Mouse (Mus musculus) MEL (cell line): ENCODE measurements around the gene Tmem251. TPM values are rescaled to one million over a fixed set of nuclear protein-coding genes. Genes with fewer than 3 reads are reported as not detected.

ENCODE experiments used
- DNase-seq: peaks from one replicate; pipeline ENCODE4 v3.0.0; 2011; ENCODE audit warnings: low read depth, low spot score
- H3K27ac ChIP-seq: 2 replicates; pipeline ENCODE4 v1.5.1; 2012; ENCODE audit warnings: low read depth, mild to moderate bottlenecking, control low read depth, low read length, moderate library complexity; ENCODE audit not compliant: control insufficient read depth
- H3K27me3 ChIP-seq, 2 experiments: fragments of 150-350 bp in 1 of 2; sonication (generic) in 1 of 2; 2 replicates each; pipeline ENCODE4 v1.6.1; 2012; ENCODE audit warnings: low read length in 2 of 2, mild to moderate bottlenecking in 2 of 2, improper control_type of control experiment in 1 of 2, moderate library complexity in 1 of 2; ENCODE audit not compliant: insufficient read depth in 2 of 2, control insufficient read depth in 1 of 2
- H3K36me3 ChIP-seq, 2 experiments: 2 replicates each; pipeline ENCODE4 v1.6.1; 2012 to 2014; ENCODE audit warnings: low read length in 2 of 2, improper control_type of control experiment in 1 of 2, inconsistent platforms in 1 of 2, mild to moderate bottlenecking in 1 of 2; ENCODE audit not compliant: insufficient read depth in 2 of 2, control insufficient read depth in 1 of 2
- H3K4me1 ChIP-seq, 2 experiments: fragments of 150-350 bp in 1 of 2; sonication (generic) in 1 of 2; 2 replicates each; pipeline ENCODE4 v1.6.1; 2012; ENCODE audit warnings: low read length in 2 of 2, improper control_type of control experiment in 1 of 2, mild to moderate bottlenecking in 1 of 2; ENCODE audit not compliant: insufficient read depth in 2 of 2, control insufficient read depth in 1 of 2
- H3K4me3 ChIP-seq, 2 experiments: fragments of 150-350 bp in 1 of 2; sonication (generic) in 1 of 2; 2 replicates each; pipeline ENCODE4 v1.5.1; 2012; ENCODE audit warnings: low read depth in 2 of 2, low read length in 2 of 2, mild to moderate bottlenecking in 2 of 2, moderate library complexity in 2 of 2, control low read depth in 1 of 2, improper control_type of control experiment in 1 of 2; ENCODE audit not compliant: control insufficient read depth in 1 of 2, insufficient read depth in 1 of 2
- H3K79me2 ChIP-seq: 2 replicates; pipeline ENCODE4 v1.6.1; 2012; ENCODE audit warnings: mild to moderate bottlenecking, low read length, moderate library complexity; ENCODE audit not compliant: control insufficient read depth, poor library complexity, insufficient read depth
- H3K9ac ChIP-seq: 2 replicates; pipeline ENCODE4 v1.6.1; 2012; ENCODE audit warnings: low read depth, mild to moderate bottlenecking, control low read depth, low read length, moderate library complexity; ENCODE audit not compliant: control insufficient read depth, poor library complexity, severe bottlenecking
- H3K9me3 ChIP-seq: fragments of 150-350 bp; sonication (generic); replicated peaks from 2 replicates; pipeline ENCODE4 v1.6.1; 2012; ENCODE audit warnings: mild to moderate bottlenecking, low read length, improper control_type of control experiment, moderate library complexity; ENCODE audit not compliant: insufficient read depth
- CTCF ChIP-seq, 3 experiments: IDR thresholded peaks in 2 of 3; conservative IDR thresholded peaks in 1 of 3; 2 replicates each; pipeline ENCODE4 v1.5.1; 2011 to 2012; ENCODE audit warnings: low read length in 3 of 3, low read depth in 2 of 3, mild to moderate bottlenecking in 2 of 3, improper control_type of control experiment in 1 of 3, inconsistent platforms in 1 of 3, mixed read lengths in 1 of 3, moderate library complexity in 1 of 3; ENCODE audit not compliant: control insufficient read depth in 1 of 3, insufficient read depth in 1 of 3, poor library complexity in 1 of 3, severe bottlenecking in 1 of 3
- E2F4 ChIP-seq: IDR thresholded peaks from 2 replicates; pipeline ENCODE4 v1.6.1; 2011; ENCODE audit warnings: low read depth, low read length, improper control_type of control experiment, borderline replicate concordance
- ELF1 ChIP-seq: IDR thresholded peaks from 2 replicates; pipeline ENCODE4 v1.6.1; 2014; ENCODE audit warnings: low read depth, mild to moderate bottlenecking, inconsistent platforms, low read length, improper control_type of control experiment, moderate library complexity
- EP300 ChIP-seq, 2 experiments: IDR thresholded peaks; 2 replicates each; pipeline ENCODE4 v1.6.1; 2011; ENCODE audit warnings: improper control_type of control experiment in 2 of 2, low read length in 2 of 2, low read depth in 1 of 2, mild to moderate bottlenecking in 1 of 2
- GABPA ChIP-seq: IDR thresholded peaks from 2 replicates; pipeline ENCODE4 v1.6.1; 2012; ENCODE audit warnings: low read depth, mild to moderate bottlenecking, inconsistent platforms, low read length, improper control_type of control experiment, moderate library complexity
- GATA1 ChIP-seq: IDR thresholded peaks from 2 replicates; pipeline ENCODE4 v1.6.1; 2011; ENCODE audit warnings: low read depth, low read length, improper control_type of control experiment
- MAX ChIP-seq: IDR thresholded peaks from 2 replicates; pipeline ENCODE4 v1.6.1; 2011; ENCODE audit warnings: low read length, improper control_type of control experiment
- MAZ ChIP-seq: IDR thresholded peaks from 2 replicates; pipeline ENCODE4 v1.6.1; 2012; ENCODE audit warnings: low read depth, mild to moderate bottlenecking, inconsistent platforms, low read length, improper control_type of control experiment
- MYB ChIP-seq: IDR thresholded peaks from 2 replicates; pipeline ENCODE4 v1.6.1; 2011; ENCODE audit warnings: mild to moderate bottlenecking, low read depth, low read length, improper control_type of control experiment
- MYC ChIP-seq: IDR thresholded peaks from 2 replicates; pipeline ENCODE4 v1.6.1; 2011; ENCODE audit warnings: low read depth, mild to moderate bottlenecking, low read length, improper control_type of control experiment, moderate library complexity
- POLR2A ChIP-seq, 2 experiments: IDR thresholded peaks; 2 replicates each; pipeline ENCODE4 v1.6.1; 2011 to 2012; ENCODE audit warnings: low read length in 2 of 2, mild to moderate bottlenecking in 2 of 2, control low read depth in 1 of 2, improper control_type of control experiment in 1 of 2, low read depth in 1 of 2, moderate library complexity in 1 of 2; ENCODE audit not compliant: control insufficient read depth in 1 of 2, insufficient read depth in 1 of 2, poor library complexity in 1 of 2
- POLR2AphosphoS5 ChIP-seq: IDR thresholded peaks from 2 replicates; pipeline ENCODE4 v1.6.1; 2012; ENCODE audit warnings: low read depth, borderline replicate concordance, mild to moderate bottlenecking, inconsistent platforms, low read length, moderate library complexity, mixed read lengths
- RAD21 ChIP-seq: IDR thresholded peaks from 2 replicates; pipeline ENCODE4 v1.6.1; 2011; ENCODE audit warnings: mild to moderate bottlenecking, low read depth, low read length, improper control_type of control experiment
- SIN3A ChIP-seq: IDR thresholded peaks from 2 replicates; pipeline ENCODE4 v1.6.1; 2012; ENCODE audit warnings: low read length, improper control_type of control experiment, inconsistent platforms
- SMC3 ChIP-seq: IDR thresholded peaks from 2 replicates; pipeline ENCODE4 v1.6.1; 2011; ENCODE audit warnings: low read depth, low read length, improper control_type of control experiment
- ZC3H11A ChIP-seq: IDR thresholded peaks from 2 replicates; pipeline ENCODE4 v1.6.1; 2012; ENCODE audit warnings: low read depth, mild to moderate bottlenecking, inconsistent platforms, low read length, improper control_type of control experiment
- ZKSCAN1 ChIP-seq: IDR thresholded peaks from 2 replicates; pipeline ENCODE4 v1.6.1; 2012; ENCODE audit warnings: low read depth, mild to moderate bottlenecking, inconsistent platforms, low read length, improper control_type of control experiment, moderate library complexity
- polyA plus RNA-seq, 2 experiments: library from polyadenylated mRNA; stranded (reverse) in 1 of 2; unstranded in 1 of 2; fragments of >175 nt in 1 of 2; fragments of >200 nt in 1 of 2; gene quantifications; 2 replicates each; pipeline versions ENCODE4 v1.2.1 to v1.2.4; 2012; ENCODE audit warnings: low replicate concordance in 2 of 2, low read depth in 1 of 2; ENCODE audit not compliant: insufficient read length in 2 of 2, insufficient read depth in 1 of 2, missing spikeins in 1 of 2
- total RNA-seq: library from RNA; depleted of rRNA; stranded (reverse); fragments of 300-350 nt; gene quantifications from 2 replicates; pipeline ENCODE4 v1.2.3, GENCODE M21; 2012

Tmem251 gene
- total and polyA plus RNA-seq, 3 experiments: 9.0 to 57.5 (median 11.4) TPM

DNA sequence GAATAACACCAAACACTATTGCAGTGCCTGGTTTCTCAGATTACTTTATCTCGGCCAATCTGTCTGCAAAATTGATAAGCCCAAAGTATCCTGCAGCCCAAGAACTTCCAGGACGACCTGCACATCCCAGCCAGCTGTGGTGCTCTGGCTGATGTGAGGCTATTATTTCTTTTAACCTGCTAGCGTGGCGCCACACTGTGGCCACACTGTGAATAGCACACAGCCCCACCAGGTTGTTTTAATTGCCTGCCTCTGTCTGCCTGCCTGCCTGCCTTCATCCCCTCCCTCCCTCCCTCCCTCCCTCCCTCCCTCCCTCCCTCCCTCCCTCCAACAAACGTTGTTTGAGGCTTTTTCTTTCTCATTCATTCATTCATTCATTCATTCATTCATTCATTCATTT lies 10.2 kb upstream of the Tmem251 start (continued):
- no peak for TF ChIP-seq MYB

DNA sequence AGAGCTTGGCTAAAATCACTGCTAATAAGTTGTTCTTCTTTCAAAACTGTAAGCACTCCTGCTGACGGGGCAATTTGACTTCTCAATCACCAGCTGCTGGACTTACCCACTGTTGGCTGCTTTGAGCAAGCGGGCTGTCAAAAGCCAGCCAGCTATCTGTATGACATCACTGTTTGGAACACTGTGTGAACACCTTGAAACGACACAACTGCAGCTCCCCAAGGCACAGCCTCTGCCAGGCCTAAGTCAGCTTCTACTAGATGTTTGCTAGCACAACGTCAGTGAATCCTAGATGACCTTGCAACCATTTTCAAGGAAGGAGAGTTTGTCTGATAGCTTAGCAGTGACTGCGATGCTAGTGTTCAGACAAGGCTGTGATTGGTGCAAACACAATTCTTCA lies 4.5 kb upstream of the Tmem251 start:
- DNase-seq: no peak
- TF ChIP-seq POLR2AphosphoS5 (no peak), SMC3 (no peak), MYB (no peak), MYC (no peak), MAX (no peak), MAZ (no peak), GABPA (no peak), ZKSCAN1 (no peak), POLR2A (IDR thresholded peaks at IDR 0.05; ENCODE audit: control insufficient read depth in 1 of 2, insufficient read depth in 1 of 2, low read depth in 1 of 2, low read length in 2 of 2, poor library complexity in 1 of 2) (no peak), E2F4 (no peak)
- peaks cover 10% of the 10 kb centered on the region for H3K79me2 ChIP-seq
- no peaks in the 10 kb centered on the region for H3K9me3 ChIP-seq
- no peak overlapping the region for H3K9ac ChIP-seq
- H3K27me3 ChIP-seq: no peaks in the 10 kb centered on the region
- H3K36me3 ChIP-seq: peaks cover 0 to 12% of the 10 kb centered on the region in 2 experiments; a peak in 2 of 4 replicates
- H3K27ac ChIP-seq: no peak overlapping the region
- H3K4me3 ChIP-seq: no peak overlapping the region
- H3K4me1 ChIP-seq: peaks cover 2 to 7% of the 10 kb centered on the region in 2 experiments; a peak in 2 of 4 replicates

DNA sequence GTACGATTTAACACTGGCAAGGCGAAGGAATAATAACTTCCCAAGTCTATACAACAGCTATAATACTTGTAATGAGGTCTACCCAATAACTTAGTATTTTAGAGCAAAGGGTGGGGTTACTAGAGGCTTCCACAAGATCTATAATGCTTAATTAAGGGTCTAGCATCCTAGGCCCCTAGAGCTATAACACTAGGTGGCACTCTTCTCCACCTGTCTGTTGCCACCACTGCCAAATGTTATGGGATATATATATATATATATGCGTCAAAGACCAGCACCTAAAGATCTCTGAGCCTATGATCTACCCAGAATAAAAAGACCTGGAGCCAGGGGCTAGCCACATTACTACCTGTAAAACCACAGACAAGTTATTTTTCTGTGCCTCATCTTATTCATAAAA lies 3.3 kb upstream of the Tmem251 start:
- Histone ChIP-seq H3K4me1 (peaks cover 5 to 13% of the 10 kb centered on the region in 2 experiments), H3K9ac (no peak overlapping the region), H3K27me3 (no peaks in the 10 kb centered on the region), H3K36me3 (peaks cover 0 to 16% of the 10 kb centered on the region in 2 experiments; a peak in 2 of 4 replicates), H3K79me2 (peaks cover 14% of the 10 kb centered on the region), H3K27ac (no peak overlapping the region), H3K9me3 (no peaks in the 10 kb centered on the region), H3K4me3 (no peak overlapping the region)
- DNase-seq: peak; percentile 60
- peak; percentile 49 to 76 (median 55) for TF ChIP-seq CTCF (IDR thresholded peaks at IDR 0.05 in 2 of 3, conservative IDR thresholded peaks at IDR 0.05 in 1 of 3; ENCODE audit: control insufficient read depth in 1 of 3, insufficient read depth in 1 of 3, low read depth in 2 of 3, low read length in 3 of 3, poor library complexity in 1 of 3, severe bottlenecking in 1 of 3)
- no peak for TF ChIP-seq EP300 (IDR thresholded peaks at IDR 0.05; ENCODE audit: low read depth in 1 of 2, low read length in 2 of 2)
- TF ChIP-seq SIN3A: peak; percentile 35; the same call in 1 of the 2 replicates
- peak; percentile 79 for TF ChIP-seq ZC3H11A
- TF ChIP-seq GATA1: no peak
- no peak for TF ChIP-seq GABPA
- no peak for TF ChIP-seq ELF1
- peak; percentile 78 for TF ChIP-seq SMC3
- peak; percentile 78 for TF ChIP-seq RAD21
